Mouse (Mus musculus): Measurements from ENCODE around the gene Hist1h3d. TPM values are rescaled to one million over a fixed set of nuclear protein-coding genes. Genes with fewer than 3 reads are reported as not detected.

Hist1h3d gene
- total and polyA plus RNA-seq, 3 experiments: 1.4 to 150 TPM; not detected in 1

- TF ChIP-seq CHD1 (IDR thresholded peaks at IDR 0.05; ENCODE audit: low read depth, low read length): no peak
- TF ChIP-seq MAX (IDR thresholded peaks at IDR 0.05; ENCODE audit: low read length): no peak
- no peak for TF ChIP-seq MEF2A (IDR thresholded peaks at IDR 0.05; ENCODE audit: extremely low read depth, insufficient replicate concordance, low read depth, low read length, poor library complexity, severe bottlenecking)
- TF ChIP-seq CTCF (IDR thresholded peaks at IDR 0.05 in 2 of 3, conservative IDR thresholded peaks at IDR 0.05 in 1 of 3; ENCODE audit: control insufficient read depth in 1 of 3, insufficient read depth in 1 of 3, low read depth in 2 of 3, low read length in 3 of 3, poor library complexity in 1 of 3, severe bottlenecking in 1 of 3): no peak
- no peak for TF ChIP-seq UBTF (IDR thresholded peaks at IDR 0.05; ENCODE audit: borderline replicate concordance, insufficient read depth, low read depth, low read length)
- TF ChIP-seq USF1 (IDR thresholded peaks at IDR 0.05; ENCODE audit: low read depth, low read length): no peak
- no peak for TF ChIP-seq KAT2A (conservative IDR thresholded peaks at IDR 0.05; ENCODE audit: low read depth, low read length)
- TF ChIP-seq USF2 (IDR thresholded peaks at IDR 0.05; ENCODE audit: borderline replicate concordance in 1 of 2, insufficient read depth in 1 of 2, low read depth in 1 of 2, low read length in 2 of 2): no peak
- no peak for TF ChIP-seq ZKSCAN1 (IDR thresholded peaks at IDR 0.05; ENCODE audit: low read depth, low read length)
- no peak overlapping the region; the same call in 1 of the 2 replicates for H3K27ac ChIP-seq (ENCODE audit: control insufficient read depth, low read depth, low read length)
- H3K36me3 ChIP-seq (ENCODE audit: control insufficient read depth in 1 of 2, insufficient read depth in 2 of 2, low read length in 2 of 2): peaks cover 0 to 23% of the 10 kb centered on the region in 2 experiments; a peak in 2 of 4 replicates
- peaks cover 3% of the 10 kb centered on the region; the same call in 1 of the 2 replicates for H3K79me2 ChIP-seq (ENCODE audit: control insufficient read depth, insufficient read depth, low read length, poor library complexity)
- peak overlapping the region; percentile 48 to 50 for H3K4me3 ChIP-seq (ENCODE audit: control insufficient read depth in 1 of 2, insufficient read depth in 1 of 2, low read depth in 2 of 2, low read length in 2 of 2)
- H3K4me1 ChIP-seq (ENCODE audit: control insufficient read depth in 1 of 2, insufficient read depth in 2 of 2, low read length in 2 of 2): peaks cover 3 to 6% of the 10 kb centered on the region in 2 experiments; a peak in 3 of 4 replicates
- peak overlapping the region; percentile 66 for H3K9ac ChIP-seq (ENCODE audit: control insufficient read depth, low read depth, low read length, poor library complexity, severe bottlenecking)
- DNase-seq (ENCODE audit: low read depth, low spot score): peak; percentile 37
- H3K27me3 ChIP-seq (ENCODE audit: control insufficient read depth in 1 of 2, insufficient read depth in 2 of 2, low read length in 2 of 2): no peaks in the 10 kb centered on the region
- H3K9me3 ChIP-seq (replicated peaks; ENCODE audit: insufficient read depth, low read length): no peaks in the 10 kb centered on the region
These were observed 45.9 kb upstream of the Hist1h3d start for GRCm38 (mm10) chr13:23529480-23530165.

GRCm38 (mm10) chr13:23530181-23530900 lies 45.2 kb upstream of the Hist1h3d start:
- Histone ChIP-seq H3K9me3 (replicated peaks; ENCODE audit: insufficient read depth, low read length) (no peaks in the 10 kb centered on the region), H3K79me2 (ENCODE audit: control insufficient read depth, insufficient read depth, low read length, poor library complexity) (peaks cover 4% of the 10 kb centered on the region; the same call in 1 of the 2 replicates), H3K9ac (ENCODE audit: control insufficient read depth, low read depth, low read length, poor library complexity, severe bottlenecking) (peak overlapping the region; percentile 94), H3K27ac (ENCODE audit: control insufficient read depth, low read depth, low read length) (peak overlapping the region; percentile 100), H3K36me3 (ENCODE audit: control insufficient read depth in 1 of 2, insufficient read depth in 2 of 2, low read length in 2 of 2) (peaks cover 0 to 23% of the 10 kb centered on the region in 2 experiments; a peak in 2 of 4 replicates), H3K4me1 (ENCODE audit: control insufficient read depth in 1 of 2, insufficient read depth in 2 of 2, low read length in 2 of 2) (peaks cover 0 to 6% of the 10 kb centered on the region in 2 experiments; a peak in 2 of 4 replicates), H3K27me3 (ENCODE audit: control insufficient read depth in 1 of 2, insufficient read depth in 2 of 2, low read length in 2 of 2) (no peaks in the 10 kb centered on the region), H3K4me3 (ENCODE audit: control insufficient read depth in 1 of 2, insufficient read depth in 1 of 2, low read depth in 2 of 2, low read length in 2 of 2) (peak overlapping the region; percentile 50 to 81)
- DNase-seq (ENCODE audit: low read depth, low spot score): peak; percentile 81
- TF ChIP-seq TBP (IDR thresholded peaks at IDR 0.05; ENCODE audit: low read depth, low read length) (peak; percentile 100), CHD1 (IDR thresholded peaks at IDR 0.05; ENCODE audit: low read depth, low read length) (no peak)
